Mouse (Mus musculus) liver, embryonic 14.5 days (tissue): ENCODE measurements at regions not wholly inside any gene's neighbourhood (a gene's known extent, or its start where the extent isn't known, plus 50 kb on each side); places are given as distances from the start of the nearest gene placed in this dataset.

ENCODE experiments used
- ATAC-seq: fragments of 200-750 bp; cut with Nextera tagmentation; 2 replicates; pipeline ENCODE4 v1.8.0; 2017; ENCODE audit warnings: moderate number of reproducible peaks, mild to moderate bottlenecking, moderate library complexity; ENCODE audit not compliant: insufficient read depth
- DNase-seq, 3 experiments: peaks; one replicate each; pipeline ENCODE4 v3.0.0-alpha.2; 2012 to 2013; ENCODE audit warnings: low read depth in 3 of 3, low spot score in 3 of 3
- H3K27ac ChIP-seq: fragments of 300-500 bp; sonication (generic); 2 replicates; pipeline ENCODE4 v1.5.1; 2014; ENCODE audit warnings: moderate library complexity, mild to moderate bottlenecking, control low read depth, inconsistent platforms
- H3K27me3 ChIP-seq: fragments of 300-500 bp; sonication (generic); 2 replicates; pipeline ENCODE4 v1.6.1; 2014; ENCODE audit warnings: mild to moderate bottlenecking, low read length, moderate library complexity; ENCODE audit not compliant: control insufficient read depth, insufficient read depth
- H3K36me3 ChIP-seq: fragments of 300-500 bp; sonication (generic); replicated peaks from 2 replicates; pipeline ENCODE4 v1.6.1; 2014; ENCODE audit warnings: low read depth; ENCODE audit not compliant: control insufficient read depth, insufficient read depth
- H3K4me1 ChIP-seq, 2 experiments: fragments of 200-500 bp in 1 of 2; fragments of 300-500 bp in 1 of 2; sonication (generic) in 1 of 2; replicated peaks; 2 replicates each; pipeline ENCODE4 v1.6.1; 2012 to 2014; ENCODE audit warnings: antibody characterized with exemption in 1 of 2, inconsistent platforms in 1 of 2, low read length in 1 of 2; ENCODE audit not compliant: control insufficient read depth in 2 of 2, insufficient read depth in 2 of 2
- H3K4me2 ChIP-seq: fragments of 300-500 bp; sonication (generic); 2 replicates; pipeline ENCODE4 v1.6.1; 2014; ENCODE audit warnings: low read depth, mild to moderate bottlenecking, control low read depth, moderate library complexity
- H3K4me3 ChIP-seq, 2 experiments: fragments of 200-500 bp in 1 of 2; fragments of 300-500 bp in 1 of 2; sonication (generic) in 1 of 2; 2 replicates each; pipeline ENCODE4 v1.5.1; 2012 to 2014; ENCODE audit warnings: low read depth in 2 of 2, low read length in 2 of 2, mild to moderate bottlenecking in 2 of 2, control low read depth in 1 of 2, inconsistent platforms in 1 of 2, moderate library complexity in 1 of 2; ENCODE audit not compliant: insufficient read depth in 1 of 2
- H3K9ac ChIP-seq: fragments of 300-500 bp; sonication (generic); replicated peaks from 2 replicates; pipeline ENCODE4 v1.6.1; 2014; ENCODE audit warnings: mild to moderate bottlenecking, control low read depth, moderate library complexity
- H3K9me3 ChIP-seq: fragments of 300-500 bp; sonication (generic); 2 replicates; pipeline ENCODE4 v1.6.1; 2016; ENCODE audit warnings: low read length, mixed read lengths; ENCODE audit not compliant: control insufficient read depth
- CTCF ChIP-seq: IDR thresholded peaks from 2 replicates; pipeline ENCODE4 v1.5.1; 2016; ENCODE audit warnings: antibody characterized with exemption, low read depth, control low read depth
- EP300 ChIP-seq: IDR thresholded peaks from 2 replicates; pipeline ENCODE4 v1.6.1; 2016; ENCODE audit warnings: antibody characterized with exemption, low read depth
- WGBS: fragments of 180-500 bp; shearing (Covaris S2); extraction: QIAGEN DNeasy Blood & Tissue Kit; methylation state at CpG from one replicate; pipeline ENCODE4 v1.1.7; 2014; ENCODE audit not compliant: insufficient replicate concordance; 5-methylcytosine and 5-hydroxymethylcytosine counted together

- H3K27me3 ChIP-seq, result no peaks in the 10 kb centered on the region
- no peaks in the 10 kb centered on the region for H3K9me3 ChIP-seq
- DNase-seq (peak; percentile 16 to 17 (median 17)), ATAC-seq (peak; percentile 45; the same call in 1 of the 2 replicates)
- no peaks in the 10 kb centered on the region for H3K36me3 ChIP-seq
- no peak overlapping the region for H3K9ac ChIP-seq
- peak; percentile 52; the same call in 1 of the 2 replicates for TF ChIP-seq EP300
- no peak for TF ChIP-seq CTCF
- no peak overlapping the region for H3K4me2 ChIP-seq
- WGBS, result 22% methylated on average over 5 of the region's 5 CpGs
- H3K4me1 ChIP-seq, result peaks cover 0 to 5% of the 10 kb centered on the region in 2 experiments; a peak in 1 of 4 replicates
- no peak overlapping the region for H3K4me3 ChIP-seq
- H3K27ac ChIP-seq, result no peak overlapping the region
Measured at GRCm38 (mm10) chr7:37098950-37099349, 401.0 kb downstream of the Tshz3 start.

GRCm38 (mm10) chr7:37104671-37105070 lies 406.8 kb downstream of the Tshz3 start:
- no peaks in the 10 kb centered on the region for H3K27me3 ChIP-seq
- DNase-seq (no peak), ATAC-seq (no peak)

GRCm38 (mm10) chr7:37111071-37111470 lies 413.2 kb downstream of the Tshz3 start:
- Histone ChIP-seq H3K36me3 (no peaks in the 10 kb centered on the region), H3K9me3 (no peaks in the 10 kb centered on the region), H3K4me1 (no peaks in the 10 kb centered on the region), H3K9ac (no peak overlapping the region), H3K27ac (no peak overlapping the region), H3K4me2 (no peak overlapping the region), H3K27me3 (no peaks in the 10 kb centered on the region), H3K4me3 (no peak overlapping the region)
- DNase-seq (no peak), ATAC-seq (no peak)
- TF ChIP-seq CTCF (no peak), EP300 (no peak)
- WGBS, result 63% methylated on average over 6 of the region's 6 CpGs

More at GRCm38 (mm10) chr7:37104671-37105070, 406.8 kb downstream of the Tshz3 start:
- no peak overlapping the region for H3K27ac ChIP-seq
- no peak overlapping the region for H3K4me3 ChIP-seq
- no peak overlapping the region for H3K9ac ChIP-seq
- H3K9me3 ChIP-seq, result no peaks in the 10 kb centered on the region
- TF ChIP-seq EP300 (no peak), CTCF (no peak)
- H3K4me1 ChIP-seq, result no peaks in the 10 kb centered on the region
- H3K4me2 ChIP-seq, result no peak overlapping the region
- H3K36me3 ChIP-seq, result no peaks in the 10 kb centered on the region
- 74% methylated on average over 9 of the region's 9 CpGs for WGBS

GRCm38 (mm10) chr7:37120776-37121175 lies 422.9 kb downstream of the Tshz3 start:
- Histone ChIP-seq H3K9ac (no peak overlapping the region), H3K36me3 (no peaks in the 10 kb centered on the region), H3K4me2 (no peak overlapping the region), H3K27ac (no peak overlapping the region), H3K4me1 (no peaks in the 10 kb centered on the region), H3K9me3 (no peaks in the 10 kb centered on the region), H3K27me3 (no peaks in the 10 kb centered on the region), H3K4me3 (no peak overlapping the region)
- TF ChIP-seq CTCF, result no peak
- TF ChIP-seq EP300, result no peak
- DNase-seq, result no peak
- 59% methylated on average over 4 of the region's 4 CpGs for WGBS
- no peak for ATAC-seq

- TF ChIP-seq CTCF (no peak), EP300 (no peak)
- H3K4me3 ChIP-seq, result no peak overlapping the region
- H3K4me1 ChIP-seq, result no peaks in the 10 kb centered on the region
- no peak overlapping the region for H3K4me2 ChIP-seq
- DNase-seq (no peak), ATAC-seq (no peak)
- H3K27ac ChIP-seq, result no peak overlapping the region
- H3K36me3 ChIP-seq, result no peaks in the 10 kb centered on the region
- H3K27me3 ChIP-seq, result no peaks in the 10 kb centered on the region
- WGBS, result 63% methylated on average over 12 of the region's 12 CpGs
- H3K9ac ChIP-seq, result no peak overlapping the region
- H3K9me3 ChIP-seq, result no peaks in the 10 kb centered on the region
Measured at GRCm38 (mm10) chr7:37140191-37140590, 442.3 kb downstream of the Tshz3 start.
